In the genomic region with DNA sequence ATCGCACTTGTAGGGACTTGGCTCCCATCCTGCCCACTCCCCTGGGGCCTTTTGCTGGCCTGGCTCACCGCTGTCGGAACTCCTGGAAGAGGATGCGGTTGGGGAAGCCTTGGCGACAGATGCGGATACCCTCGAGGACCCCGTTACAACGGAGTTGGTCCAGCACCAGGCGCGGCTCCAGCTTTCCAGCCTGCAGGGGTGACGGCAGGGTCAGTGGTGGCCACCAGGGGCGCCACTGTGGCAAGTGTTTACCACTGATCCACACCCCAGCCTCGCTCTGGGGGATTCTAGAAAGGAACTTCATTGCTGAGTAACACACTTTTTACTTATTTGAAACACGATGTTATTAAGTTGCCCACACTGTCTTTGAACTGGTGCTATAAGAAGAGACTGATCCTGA, we compare ENCODE assay signal across 9 mouse cellular contexts. TPM values are rescaled to one million over a fixed set of nuclear protein-coding genes. Genes with fewer than 3 reads are reported as not detected.
DNase-seq lines count a peak whose midpoint lies in the region; ATAC-seq lines count a peak whose summit lies in the region.
"Had no signal": no experiment of that assay in that cellular context is flagged by ENCODE, and none has a peak within 500 bp of the region (broad histone marks: within the 10 kb centered on the region; RNA-seq: fewer than 3 reads in every experiment).

No protein-coding gene starts in this region.

- no peak overlapping the region for H3K27ac ChIP-seq in forebrain, embryonic 14.5 days (ENCODE audit: low read depth, low read length)
- no peak overlapping the region for H3K27ac ChIP-seq in forebrain, embryonic 16.5 days (ENCODE audit: low read length)

- no peaks in the 10 kb centered on the region for H3K36me3 ChIP-seq in forebrain, embryonic 14.5 days (ENCODE audit: control insufficient read depth, insufficient read depth, low read length)
- H3K36me3 ChIP-seq in forebrain, embryonic 16.5 days (ENCODE audit: control insufficient read depth, insufficient read depth): no peaks in the 10 kb centered on the region
- H3K36me3 ChIP-seq: G1E had no signal

- peak; percentile 49 to 84 for DNase-seq in cerebellum, postnatal 14 days
- peak; percentile 67 for DNase-seq in left cerebral cortex, postnatal 4 days
- DNase-seq in left cerebral cortex, postnatal 36 days (ENCODE audit: low spot score in 2 of 2): no peak
- peak; percentile 68 for DNase-seq in B cell, adult 2 months
- DNase-seq in cerebellum, postnatal 25 days: peak; percentile 40 to 74
- DNase-seq in forebrain, embryonic 14.5 days (ENCODE audit: low spot score): no peak

- peaks cover 9% of the 10 kb centered on the region for H3K27me3 ChIP-seq in forebrain, embryonic 14.5 days (replicated peaks; ENCODE audit: control insufficient read depth, insufficient read depth, low read length)
- peaks cover 5% of the 10 kb centered on the region; the same call in 1 of the 2 replicates for H3K27me3 ChIP-seq in forebrain, embryonic 16.5 days (replicated peaks; ENCODE audit: control insufficient read depth, insufficient read depth, low read length)

- no peaks in the 10 kb centered on the region for H3K4me1 ChIP-seq in forebrain, embryonic 14.5 days (ENCODE audit: control insufficient read depth, insufficient read depth, low read length)
- H3K4me1 ChIP-seq in forebrain, embryonic 16.5 days (replicated peaks; ENCODE audit: control insufficient read depth, insufficient read depth, low read length): no peaks in the 10 kb centered on the region

- intact Hi-C loops in left cerebral cortex, postnatal 4 days (cut with DNase I): no loop called here
- intact Hi-C loops in left cerebral cortex, postnatal 36 days (cut with DNase I): no loop called here

- no peaks in the 10 kb centered on the region for H3K9me3 ChIP-seq in forebrain, embryonic 14.5 days (replicated peaks; ENCODE audit: control insufficient read depth, low read length)
- H3K9me3 ChIP-seq in forebrain, embryonic 16.5 days (ENCODE audit: control insufficient read depth, low read length): peaks cover 2% of the 10 kb centered on the region; the same call in 1 of the 2 replicates
- H3K9me3 ChIP-seq: G1E had no signal

- whole genome bisulfite sequencing in forebrain, embryonic 14.5 days: 13% methylated on average over 15 of the region's 15 CpGs
- WGBS in forebrain, embryonic 16.5 days: 11% methylated on average over 15 of the region's 15 CpGs

- no peak overlapping the region for H3K9ac ChIP-seq in forebrain, embryonic 14.5 days (ENCODE audit: low read length)
- no peak overlapping the region for H3K9ac ChIP-seq in forebrain, embryonic 16.5 days (replicated peaks; ENCODE audit: low read depth, low read length)

- no peak for ATAC-seq in cerebellum, adult (ENCODE audit: insufficient number of reproducible peaks, low FRiP score, low TSS enrichment)
- ATAC-seq in forebrain, embryonic 14.5 days: no peak
- ATAC-seq in forebrain, embryonic 16.5 days: no peak

- H3K4me3 ChIP-seq in forebrain, embryonic 14.5 days (ENCODE audit: low read depth, low read length): no peak overlapping the region
- no peak overlapping the region for H3K4me3 ChIP-seq in forebrain, embryonic 16.5 days (replicated peaks; ENCODE audit: low read length)

- H3K4me2 ChIP-seq in forebrain, embryonic 14.5 days (ENCODE audit: low read length): no peak overlapping the region
- no peak overlapping the region for H3K4me2 ChIP-seq in forebrain, embryonic 16.5 days (ENCODE audit: low read length)

RNA-seq across cellular contexts. Expression of a gene that starts 37.2 kb away (rescaled TPM):
- 1 to 10 TPM; 3.0 to 5.7 TPM for total RNA-seq in left cerebral cortex, postnatal 4 days (2021)
- 10 to 100 TPM; 17.7 to 20.6 TPM for total RNA-seq in left cerebral cortex, postnatal 36 days (2021)
- 0.74 and 1.1 TPM in 2 replicates for polyA plus RNA-seq in forebrain, embryonic 14.5 days (2014; fragmentation: Nextera tagmentation; extraction: Ambion mirVana)
- polyA plus RNA-seq in forebrain, embryonic 16.5 days (2015; fragmentation: Nextera tagmentation; extraction: Ambion mirVana): 1.6 and 1.7 TPM in 2 replicates
- total RNA-seq: G1E had no signal
- polyA plus RNA-seq: G1E had no signal

RNA-seq across cellular contexts. Expression of a gene that starts 42.9 kb away (rescaled TPM):
- total RNA-seq in left cerebral cortex, postnatal 4 days (2021): 10 to 100 TPM; 31.0 to 33.0 TPM
- 100 to 1,000 TPM in 1 of 2 experiments, 10 to 100 TPM in 1; 97.6 to 107 TPM for total RNA-seq in left cerebral cortex, postnatal 36 days (2021)
- polyA plus RNA-seq in forebrain, embryonic 14.5 days (2014; fragmentation: Nextera tagmentation; extraction: Ambion mirVana): 2.1 and 2.2 TPM in 2 replicates
- polyA plus RNA-seq in forebrain, embryonic 16.5 days (2015; fragmentation: Nextera tagmentation; extraction: Ambion mirVana): 2.8 and 4.0 TPM in 2 replicates
- polyA plus RNA-seq: G1E had no signal

Comparison
In these comparisons a context has a peak if more than half of its experiments do, and no peak if none do; other contexts are left out.
1. DNase-seq: peak in cerebellum, postnatal 14 days (2 of 2), left cerebral cortex, postnatal 4 days (single experiment), B cell, adult 2 months (2 of 2) and cerebellum, postnatal 25 days (2 of 2); none in left cerebral cortex, postnatal 36 days (0 of 2) and forebrain, embryonic 14.5 days (single experiment).